Mouse (Mus musculus) ovary, adult 2 months (tissue): ENCODE data around the gene Oard1. TPM values are rescaled to one million over a fixed set of nuclear protein-coding genes. Genes with fewer than 3 reads are reported as not detected.

Experiments used
- polyA plus RNA-seq: library from polyadenylated mRNA; depleted of rRNA; stranded (reverse); fragments of >200 nt; gene quantifications from 2 replicates; pipeline ENCODE4 v1.2.3, GENCODE M21; 2012; rRNA removed

The Oard1 gene
- polyA plus RNA-seq, result 3.7 and 5.5 TPM in 2 replicates

DNA sequence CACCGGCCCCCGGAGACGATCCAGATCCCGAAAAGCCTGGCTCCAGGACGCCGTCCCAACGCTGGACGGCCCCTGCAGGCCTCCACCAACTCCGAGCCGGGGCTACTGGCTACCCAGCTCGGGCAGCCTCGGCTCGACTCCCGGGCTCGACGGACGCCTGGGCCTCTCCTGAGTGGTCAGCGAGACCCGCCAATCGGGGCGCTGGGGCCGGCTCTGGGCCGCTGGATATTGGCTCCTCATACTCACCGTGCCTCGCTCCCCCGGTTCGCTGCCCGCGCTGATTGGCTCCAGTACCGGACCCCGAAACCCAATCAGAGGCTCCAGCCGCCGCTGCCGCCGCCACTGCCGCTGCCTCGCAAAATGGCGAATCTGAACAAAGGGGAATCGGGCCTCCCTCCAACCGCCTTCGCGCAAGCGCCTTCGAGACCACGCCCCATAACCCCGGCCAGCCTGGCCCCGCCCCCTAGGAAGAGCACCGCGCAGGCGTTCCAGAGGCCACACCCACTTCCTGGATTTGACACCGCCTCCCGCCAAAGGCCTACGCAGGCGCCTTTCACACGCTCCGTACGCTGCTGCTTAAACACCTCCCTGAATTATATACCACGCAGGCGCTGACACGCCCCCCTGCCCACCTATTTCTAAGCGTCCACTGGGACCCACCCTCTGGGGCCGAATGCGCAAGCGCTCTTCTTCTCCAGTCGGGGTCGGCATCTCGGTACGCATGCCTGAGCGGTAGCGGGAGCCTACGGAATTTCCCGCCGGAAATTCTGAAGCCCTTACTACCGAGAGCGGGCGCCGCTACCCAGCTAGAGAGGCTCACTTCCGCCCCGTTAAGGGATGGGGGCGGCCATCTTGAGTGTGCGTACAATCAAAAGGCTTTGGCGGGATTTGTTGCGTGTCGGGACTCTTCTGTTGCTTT is at the start of gene Oard1, which contains the start of gene Nfya:
TSS of gene Oard1 (plus strand) at position 635 of the 919 bp plus-strand sequence.
TSS of gene Nfya (minus strand) at position 527 of the 919 bp plus-strand sequence.

GRCm38 (mm10) chr17:48432158-48432980 is 22.6 kb downstream of the Oard1 start, which contains the start of gene Apobec2:
Apobec2 (minus strand) TSS chr17:48432930.

GRCm38 (mm10) chr17:48451353-48451675 is 41.5 kb downstream of the Oard1 start, which contains the start of gene Tspo2:
Tspo2 (minus strand) TSS chr17:48451522.

DNA sequence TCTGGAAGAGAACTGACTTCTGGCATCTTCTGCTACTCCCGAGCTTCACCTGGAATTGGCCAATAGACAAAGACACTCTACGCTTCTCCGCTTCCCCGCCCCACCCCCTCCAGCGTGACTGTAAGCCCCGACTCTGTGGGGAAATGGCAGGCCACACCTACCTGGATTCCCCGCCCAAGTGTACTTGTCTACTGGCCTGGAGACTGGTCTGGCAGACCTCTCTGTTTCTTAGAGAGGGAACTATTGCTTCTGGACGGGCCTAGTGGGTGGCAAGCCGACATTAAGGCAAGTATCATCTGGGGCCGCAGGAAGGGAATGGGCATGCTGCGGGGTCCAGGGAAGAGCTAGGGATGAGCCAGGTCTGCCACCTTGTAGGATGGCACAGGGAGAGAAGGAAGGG is 44.9 kb downstream of the Oard1 start, which contains the start of gene Unc5cl:
TSS of gene Unc5cl (plus strand) at position 214 of the 400 bp plus-strand sequence.

Other genes starting within 250 kb of the Oard1 start
- 0.28 and 0.83 TPM in 2 replicates for gene A530064D06Rik, start 242.7 kb upstream of the Oard1 start, polyA plus RNA-seq
- 0.05 and 0.07 TPM in 2 replicates for gene Trem1, start 177.2 kb upstream of the Oard1 start, polyA plus RNA-seq
- not detected in 2 replicates for gene Trem3, start 162.2 kb upstream of the Oard1 start, polyA plus RNA-seq
- gene Treml4, start 145.7 kb upstream of the Oard1 start, polyA plus RNA-seq, result 0.29 and 0.51 TPM in 2 replicates
- 0.45 and 0.50 TPM in 2 replicates for gene Treml2, start 110.5 kb upstream of the Oard1 start, polyA plus RNA-seq
- 1.3 TPM in 2 replicates for gene B430306N03Rik, start 93.9 kb upstream of the Oard1 start, polyA plus RNA-seq
- gene Trem2, start 63.6 kb upstream of the Oard1 start, polyA plus RNA-seq, result 32.4 and 34.1 TPM in 2 replicates
- 0.82 and 0.83 TPM in 2 replicates for gene Treml1, start 50.1 kb upstream of the Oard1 start, polyA plus RNA-seq
- 160 and 211 TPM in 2 replicates for gene Nfya, start 108 bp upstream of the Oard1 start, polyA plus RNA-seq
- gene Apobec2, start 22.9 kb downstream of the Oard1 start, polyA plus RNA-seq, result 0.40 and 1.5 TPM in 2 replicates
- 3.8 and 4.1 TPM in 2 replicates for gene Tspo2, start 41.5 kb downstream of the Oard1 start, polyA plus RNA-seq
- 14.4 and 40.5 TPM in 2 replicates for gene Unc5cl, start 44.9 kb downstream of the Oard1 start, polyA plus RNA-seq